8 mouse cellular contexts compared by ENCODE assay signal in genomic region chr3:122618402-122618801, GRCm38 (mm10). TPM values are rescaled to one million over a fixed set of nuclear protein-coding genes. Genes with fewer than 3 reads are reported as not detected.
A peak's percentile ranks its signal among the peaks of the same experiment; 100 is the strongest.
DNase-seq lines count a peak whose midpoint lies in the region; ATAC-seq and TF ChIP-seq lines count a peak whose summit lies in the region.

No protein-coding gene starts in this region.

- H3K4me1 ChIP-seq in stomach, postnatal 0 days (replicated peaks; ENCODE audit: control insufficient read depth, insufficient read depth), result no peaks in the 10 kb centered on the region

- H3K9me3 ChIP-seq in stomach, postnatal 0 days (ENCODE audit: control insufficient read depth, low read length), result no peaks in the 10 kb centered on the region

- no peaks in the 10 kb centered on the region for H3K36me3 ChIP-seq in stomach, postnatal 0 days (ENCODE audit: control insufficient read depth, insufficient read depth, low read length)

- H3K9ac ChIP-seq in stomach, postnatal 0 days (ENCODE audit: low read length), result peak overlapping the region; percentile 98

- intact Hi-C loops in left cerebral cortex, postnatal 36 days (cut with DNase I), result loop anchor here (2.0 to 5.0 kb wide), 2 partner anchors 141 to 324 kb away; partner anchors contain the start of gene Bcar3

- peak overlapping the region; percentile 93 for H3K4me3 ChIP-seq in stomach, postnatal 0 days (ENCODE audit: low read depth, low read length)

- peak; percentile 69 for TF ChIP-seq CTCF in stomach, postnatal 0 days (IDR thresholded peaks at IDR 0.05; ENCODE audit: low read depth)

- WGBS in stomach, postnatal 0 days, result under 1% methylated on average over 30 of the region's 30 CpGs

- H3K4me2 ChIP-seq in stomach, postnatal 0 days (replicated peaks; ENCODE audit: low read depth), result peak overlapping the region; percentile 94

- peak; percentile 41 for ATAC-seq in stomach, postnatal 0 days (ENCODE audit: low FRiP score, low TSS enrichment)
- ATAC-seq in monocyte, adult 5-6 weeks (replicated peaks; ENCODE audit: insufficient number of reproducible peaks, low FRiP score, low TSS enrichment, poor library complexity, severe bottlenecking), result no peak

- peak overlapping the region; percentile 99 for H3K27ac ChIP-seq in stomach, postnatal 0 days (replicated peaks)

- no peak for TF ChIP-seq EP300 in stomach, postnatal 0 days (optimal IDR thresholded peaks at IDR 0.05)

- peak; percentile 5 for DNase-seq in thymus, postnatal 25 days
- DNase-seq in thymus, adult 18-20 months, result no peak
- peak; percentile 48 for DNase-seq in embryo, embryonic 10.5 days (ENCODE audit: low spot score)
- DNase-seq in heart, postnatal 4 days, result peak; percentile 30
- peak; percentile 50 to 63 for DNase-seq in left cerebral cortex, postnatal 36 days (ENCODE audit: low spot score in 2 of 2)
- DNase-seq in mesoderm, embryonic 11.5 days (ENCODE audit: low read depth, low spot score), result peak; percentile 47
- DNase-seq in stomach, postnatal 0 days (ENCODE audit: low spot score), result peak; percentile 86

- no peaks in the 10 kb centered on the region for H3K27me3 ChIP-seq in stomach, postnatal 0 days (ENCODE audit: control insufficient read depth, insufficient read depth, low read length)

RNA-seq across cellular contexts. Expression of gene Fnbp1l, which starts 1.1 kb away (rescaled TPM):
- total RNA-seq in heart, postnatal 4 days (2021), result 10 to 100 TPM; 63.6 to 64.1 TPM
- 100 to 1,000 TPM in 1 of 2 experiments, 10 to 100 TPM in 1; 82.7 to 117 TPM for total RNA-seq in left cerebral cortex, postnatal 36 days (2021)
- 20.0 and 20.8 TPM in 2 replicates for polyA plus RNA-seq in stomach, postnatal 0 days (2015; fragmentation: Nextera tagmentation; extraction: Ambion mirVana)
- 1.2 to 3.0 TPM (median 2.1 TPM) in 3 replicates for total RNA-seq in monocyte, adult 5-6 weeks (2017)

Comparison
In these comparisons a context has a peak if more than half of its experiments do, and no peak if none do; other contexts are left out.
1. DNase-seq: peak in thymus, postnatal 25 days (single experiment), embryo, embryonic 10.5 days (single experiment), heart, postnatal 4 days (single experiment), left cerebral cortex, postnatal 36 days (2 of 2), mesoderm, embryonic 11.5 days (single experiment) and stomach, postnatal 0 days (single experiment); none in thymus, adult 18-20 months (0 of 2).
2. RNA of gene Fnbp1l, which starts 1.1 kb away (total RNA-seq): 82.7 to 117 TPM in left cerebral cortex, postnatal 36 days and 63.6 to 64.1 TPM in heart, postnatal 4 days; 1.2 to 3.0 TPM in monocyte, adult 5-6 weeks; every median in the first group is over 10 times any median in the second.